Mouse (Mus musculus) MEL (cell line): Measurements from ENCODE around the gene Ciita. TPM values are rescaled to one million over a fixed set of nuclear protein-coding genes. Genes with fewer than 3 reads are reported as not detected.

ENCODE experiments used
- DNase-seq: peaks from one replicate; pipeline ENCODE4 v3.0.0; 2011; ENCODE audit warnings: low read depth, low spot score
- H3K27ac ChIP-seq: 2 replicates; pipeline ENCODE4 v1.5.1; 2012; ENCODE audit warnings: low read depth, mild to moderate bottlenecking, control low read depth, low read length, moderate library complexity; ENCODE audit not compliant: control insufficient read depth
- H3K27me3 ChIP-seq, 2 experiments: fragments of 150-350 bp in 1 of 2; sonication (generic) in 1 of 2; 2 replicates each; pipeline ENCODE4 v1.6.1; 2012; ENCODE audit warnings: low read length in 2 of 2, mild to moderate bottlenecking in 2 of 2, improper control_type of control experiment in 1 of 2, moderate library complexity in 1 of 2; ENCODE audit not compliant: insufficient read depth in 2 of 2, control insufficient read depth in 1 of 2
- H3K36me3 ChIP-seq, 2 experiments: 2 replicates each; pipeline ENCODE4 v1.6.1; 2012 to 2014; ENCODE audit warnings: low read length in 2 of 2, improper control_type of control experiment in 1 of 2, inconsistent platforms in 1 of 2, mild to moderate bottlenecking in 1 of 2; ENCODE audit not compliant: insufficient read depth in 2 of 2, control insufficient read depth in 1 of 2
- H3K4me1 ChIP-seq, 2 experiments: fragments of 150-350 bp in 1 of 2; sonication (generic) in 1 of 2; 2 replicates each; pipeline ENCODE4 v1.6.1; 2012; ENCODE audit warnings: low read length in 2 of 2, improper control_type of control experiment in 1 of 2, mild to moderate bottlenecking in 1 of 2; ENCODE audit not compliant: insufficient read depth in 2 of 2, control insufficient read depth in 1 of 2
- H3K4me3 ChIP-seq, 2 experiments: fragments of 150-350 bp in 1 of 2; sonication (generic) in 1 of 2; 2 replicates each; pipeline ENCODE4 v1.5.1; 2012; ENCODE audit warnings: low read depth in 2 of 2, low read length in 2 of 2, mild to moderate bottlenecking in 2 of 2, moderate library complexity in 2 of 2, control low read depth in 1 of 2, improper control_type of control experiment in 1 of 2; ENCODE audit not compliant: control insufficient read depth in 1 of 2, insufficient read depth in 1 of 2
- H3K79me2 ChIP-seq: 2 replicates; pipeline ENCODE4 v1.6.1; 2012; ENCODE audit warnings: mild to moderate bottlenecking, low read length, moderate library complexity; ENCODE audit not compliant: control insufficient read depth, poor library complexity, insufficient read depth
- H3K9ac ChIP-seq: 2 replicates; pipeline ENCODE4 v1.6.1; 2012; ENCODE audit warnings: low read depth, mild to moderate bottlenecking, control low read depth, low read length, moderate library complexity; ENCODE audit not compliant: control insufficient read depth, poor library complexity, severe bottlenecking
- H3K9me3 ChIP-seq: fragments of 150-350 bp; sonication (generic); replicated peaks from 2 replicates; pipeline ENCODE4 v1.6.1; 2012; ENCODE audit warnings: mild to moderate bottlenecking, low read length, improper control_type of control experiment, moderate library complexity; ENCODE audit not compliant: insufficient read depth
- BHLHE40 ChIP-seq: IDR thresholded peaks from 2 replicates; pipeline ENCODE4 v1.6.1; 2012; ENCODE audit warnings: low read depth, mild to moderate bottlenecking, inconsistent platforms, low read length, improper control_type of control experiment, borderline replicate concordance
- CHD1 ChIP-seq: IDR thresholded peaks from 2 replicates; pipeline ENCODE4 v1.6.1; 2012; ENCODE audit warnings: low read depth, mild to moderate bottlenecking, inconsistent platforms, low read length, improper control_type of control experiment
- CHD2 ChIP-seq: IDR thresholded peaks from 2 replicates; pipeline ENCODE4 v1.6.1; 2011; ENCODE audit warnings: low read length, improper control_type of control experiment
- E2F4 ChIP-seq: IDR thresholded peaks from 2 replicates; pipeline ENCODE4 v1.6.1; 2011; ENCODE audit warnings: low read depth, low read length, improper control_type of control experiment, borderline replicate concordance
- ELF1 ChIP-seq: IDR thresholded peaks from 2 replicates; pipeline ENCODE4 v1.6.1; 2014; ENCODE audit warnings: low read depth, mild to moderate bottlenecking, inconsistent platforms, low read length, improper control_type of control experiment, moderate library complexity
- ETS1 ChIP-seq: IDR thresholded peaks from 2 replicates; pipeline ENCODE4 v1.6.1; 2012; ENCODE audit warnings: low read depth, mild to moderate bottlenecking, inconsistent platforms, low read length, improper control_type of control experiment, moderate library complexity
- GABPA ChIP-seq: IDR thresholded peaks from 2 replicates; pipeline ENCODE4 v1.6.1; 2012; ENCODE audit warnings: low read depth, mild to moderate bottlenecking, inconsistent platforms, low read length, improper control_type of control experiment, moderate library complexity
- GATA1 ChIP-seq: IDR thresholded peaks from 2 replicates; pipeline ENCODE4 v1.6.1; 2011; ENCODE audit warnings: low read depth, low read length, improper control_type of control experiment
- JUND ChIP-seq: IDR thresholded peaks from 2 replicates; pipeline ENCODE4 v1.6.1; 2011; ENCODE audit warnings: low read depth, mild to moderate bottlenecking, improper control_type of control experiment, low read length
- KAT2A ChIP-seq: conservative IDR thresholded peaks from 2 replicates; pipeline ENCODE4 v1.6.1; 2012; ENCODE audit warnings: low read depth, low read length, improper control_type of control experiment, inconsistent platforms
- MAFK ChIP-seq: IDR thresholded peaks from 2 replicates; pipeline ENCODE4 v1.6.1; 2011; ENCODE audit warnings: low read depth, mild to moderate bottlenecking, low read length, improper control_type of control experiment, borderline replicate concordance
- MAX ChIP-seq: IDR thresholded peaks from 2 replicates; pipeline ENCODE4 v1.6.1; 2011; ENCODE audit warnings: low read length, improper control_type of control experiment
- NELFE ChIP-seq: IDR thresholded peaks from 2 replicates; pipeline ENCODE4 v1.6.1; 2011; ENCODE audit warnings: low read depth, low read length, improper control_type of control experiment
- NRF1 ChIP-seq: IDR thresholded peaks from 2 replicates; pipeline ENCODE4 v1.6.1; 2014; ENCODE audit warnings: low read depth, mild to moderate bottlenecking, inconsistent platforms, low read length, improper control_type of control experiment, moderate library complexity; ENCODE audit not compliant: poor library complexity, insufficient read depth, severe bottlenecking
- POLR2AphosphoS5 ChIP-seq: IDR thresholded peaks from 2 replicates; pipeline ENCODE4 v1.6.1; 2012; ENCODE audit warnings: low read depth, borderline replicate concordance, mild to moderate bottlenecking, inconsistent platforms, low read length, moderate library complexity, mixed read lengths
- SMC3 ChIP-seq: IDR thresholded peaks from 2 replicates; pipeline ENCODE4 v1.6.1; 2011; ENCODE audit warnings: low read depth, low read length, improper control_type of control experiment
- TAL1 ChIP-seq: IDR thresholded peaks from 2 replicates; pipeline ENCODE4 v1.6.1; 2012; ENCODE audit warnings: mild to moderate bottlenecking, inconsistent platforms, low read length, moderate library complexity, mixed read lengths
- TBP ChIP-seq: IDR thresholded peaks from 2 replicates; pipeline ENCODE4 v1.8.0; 2011; ENCODE audit warnings: low read depth, low read length, improper control_type of control experiment
- ZKSCAN1 ChIP-seq: IDR thresholded peaks from 2 replicates; pipeline ENCODE4 v1.6.1; 2012; ENCODE audit warnings: low read depth, mild to moderate bottlenecking, inconsistent platforms, low read length, improper control_type of control experiment, moderate library complexity
- ZMIZ1 ChIP-seq: IDR thresholded peaks from 2 replicates; pipeline ENCODE4 v1.6.1; 2012; ENCODE audit warnings: low read depth, mild to moderate bottlenecking, inconsistent platforms, low read length, improper control_type of control experiment, moderate library complexity
- polyA plus RNA-seq, 2 experiments: library from polyadenylated mRNA; stranded (reverse) in 1 of 2; unstranded in 1 of 2; fragments of >175 nt in 1 of 2; fragments of >200 nt in 1 of 2; gene quantifications; 2 replicates each; pipeline versions ENCODE4 v1.2.1 to v1.2.4; 2012; ENCODE audit warnings: low replicate concordance in 2 of 2, low read depth in 1 of 2; ENCODE audit not compliant: insufficient read length in 2 of 2, insufficient read depth in 1 of 2, missing spikeins in 1 of 2
- total RNA-seq: library from RNA; depleted of rRNA; stranded (reverse); fragments of 300-350 nt; gene quantifications from 2 replicates; pipeline ENCODE4 v1.2.3, GENCODE M21; 2012; rRNA removed

Ciita gene
- total RNA-seq (not detected in 2 replicates), polyA plus RNA-seq (under 1 TPM in 1 of 2 experiments, not detected in 1; 0.04 TPM)

DNA sequence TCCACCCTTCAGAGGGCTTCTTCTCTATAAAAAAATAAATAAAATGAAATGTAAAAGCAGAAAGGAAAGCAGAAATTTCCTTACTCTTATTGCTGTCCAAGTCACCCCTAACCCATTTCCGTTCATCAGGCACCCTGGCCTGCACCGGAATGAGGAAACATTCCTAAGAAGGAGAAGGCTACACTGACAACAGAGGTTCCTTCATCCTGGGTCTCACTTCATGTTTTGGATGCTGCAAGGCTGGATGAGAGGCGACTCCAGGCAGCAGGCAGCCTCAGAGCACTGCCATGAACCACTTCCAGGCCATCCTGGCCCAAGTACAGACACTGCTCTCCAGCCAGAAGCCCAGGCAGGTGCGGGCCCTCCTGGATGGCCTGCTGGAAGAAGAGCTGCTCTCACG, at the start of gene Ciita:
Gene Ciita, plus strand, starts transcription at position 203 of the 400 bp plus-strand sequence.
- Histone ChIP-seq H3K27ac (no peak within 1 kb of the TSS), H3K9ac (no peak within 1 kb of the TSS), H3K9me3 (no peaks in the 10 kb centered on the region), H3K4me3 (no peak within 1 kb of the TSS), H3K36me3 (no peaks in the 10 kb centered on the region), H3K27me3 (peaks cover 0 to 7% of the 10 kb centered on the region in 2 experiments; a peak in 2 of 4 replicates), H3K4me1 (no peaks in the 10 kb centered on the region), H3K79me2 (no peaks in the 10 kb centered on the region)
- TF ChIP-seq CHD1 (no peak), NRF1 (no peak), ZKSCAN1 (no peak), CHD2 (no peak)
- DNase-seq = no peak

- TF ChIP-seq TBP = no peak
- TF ChIP-seq E2F4 = no peak
- TF ChIP-seq MAX = no peak
- no peak for TF ChIP-seq MAFK
- TF ChIP-seq GABPA = no peak
- TF ChIP-seq NELFE = no peak
- no peak for TF ChIP-seq SMC3
- TF ChIP-seq ZKSCAN1 = no peak
- TF ChIP-seq POLR2AphosphoS5 = no peak
- no peak for TF ChIP-seq BHLHE40
- no peak for TF ChIP-seq JUND
- no peak for TF ChIP-seq ELF1
- Histone ChIP-seq H3K4me1 (no peaks in the 10 kb centered on the region), H3K36me3 (no peaks in the 10 kb centered on the region), H3K27me3 (no peaks in the 10 kb centered on the region; a peak in 2 of 4 replicates), H3K27ac (no peak overlapping the region), H3K9ac (no peak overlapping the region), H3K9me3 (no peaks in the 10 kb centered on the region), H3K79me2 (no peaks in the 10 kb centered on the region), H3K4me3 (no peak overlapping the region)
- DNase-seq = no peak
These were observed 47.9 kb upstream of the Ciita start for GRCm38 (mm10) chr16:10431911-10432310.

DNA sequence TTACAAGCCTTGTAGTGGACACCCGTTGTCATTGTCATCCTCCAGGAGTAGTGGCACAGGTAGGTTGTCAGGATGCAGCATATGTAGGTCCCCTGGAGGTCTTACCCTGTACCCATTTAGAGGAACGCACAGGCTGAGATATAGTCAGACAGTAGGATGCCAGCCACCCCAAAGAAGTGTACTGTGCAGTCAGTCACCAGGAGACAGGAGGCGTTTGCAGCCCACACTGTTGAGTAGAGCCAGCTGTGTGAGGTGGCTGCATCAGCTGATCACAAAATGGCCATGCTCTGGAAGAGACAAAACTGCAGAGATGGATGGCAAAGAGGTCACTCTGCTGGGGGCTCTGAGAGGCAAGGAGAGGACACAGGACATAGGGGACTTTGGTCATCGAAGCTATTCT, 47.5 kb upstream of the Ciita start:
- Histone ChIP-seq H3K27me3 (no peaks in the 10 kb centered on the region; a peak in 2 of 4 replicates), H3K9me3 (no peaks in the 10 kb centered on the region), H3K4me1 (no peaks in the 10 kb centered on the region), H3K79me2 (no peaks in the 10 kb centered on the region), H3K27ac (no peak overlapping the region), H3K4me3 (no peak overlapping the region), H3K36me3 (no peaks in the 10 kb centered on the region), H3K9ac (no peak overlapping the region)
- DNase-seq = no peak
- TF ChIP-seq TBP (no peak), ETS1 (no peak), KAT2A (no peak), ZMIZ1 (no peak), GATA1 (no peak), TAL1 (no peak)
